Mouse (Mus musculus): Measurements from ENCODE around the gene Dnajb14. TPM values are rescaled to one million over a fixed set of nuclear protein-coding genes. Genes with fewer than 3 reads are reported as not detected.

The Dnajb14 gene
- total and polyA plus RNA-seq, 3 experiments: 2.8 to 7.0 (median 4.4) TPM

GRCm38 (mm10) chr3:137864124-137864987 lies 3.1 kb upstream of the Dnajb14 start, which contains the start of gene H2afz (continued):
- TF ChIP-seq CHD1 (IDR thresholded peaks at IDR 0.05; ENCODE audit: low read depth, low read length) (peak; percentile 78), ZC3H11A (IDR thresholded peaks at IDR 0.05; ENCODE audit: low read depth, low read length) (no peak), SIN3A (IDR thresholded peaks at IDR 0.05; ENCODE audit: low read length) (peak; percentile 78), ZNF384 (IDR thresholded peaks at IDR 0.05; ENCODE audit: low read depth, low read length) (0 out of 2 replicates have a peak, but pooled peaks have one; percentile 2), BHLHE40 (IDR thresholded peaks at IDR 0.05; ENCODE audit: low read depth, low read length) (peak; percentile 99), MXI1 (IDR thresholded peaks at IDR 0.05; ENCODE audit: low read depth, low read length) (peak; percentile 87), CTCF (conservative IDR thresholded peaks at IDR 0.05 in 1 of 2, IDR thresholded peaks at IDR 0.05 in 1 of 2; ENCODE audit: low read depth in 2 of 2, low read length in 2 of 2) (no peak), ETS1 (conservative IDR thresholded peaks at IDR 0.05; ENCODE audit: low read depth, low read length) (no peak; the same call in 1 of the 2 replicates), HCFC1 (IDR thresholded peaks at IDR 0.05; ENCODE audit: low read depth, low read length) (peak; percentile 73), USF1 (IDR thresholded peaks at IDR 0.05; ENCODE audit: low read depth, low read length) (peak; percentile 97), SMC3 (IDR thresholded peaks at IDR 0.05; ENCODE audit: low read depth, low read length) (peak; percentile 9; the same call in 1 of the 2 replicates), MYC (IDR thresholded peaks at IDR 0.05; ENCODE audit: low read depth, low read length) (peak; percentile 0; the same call in 1 of the 2 replicates)

GRCm38 (mm10) chr3:137864988-137865982 lies 2.2 kb upstream of the Dnajb14 start:
- in situ Hi-C loops (cut with MboI; ENCODE audit: low pct_ligation_motif_present, low pct_unique_long_range_greater_than_20kb, low sequenced_read_pairs) (loop anchor here (5.0 to 10.0 kb wide), 3 partner anchors 52 to 280 kb away; partner anchors contain the start of genes Lamtor3, Mttp and Trmt10a), dilution Hi-C loops (cut with MboI; ENCODE audit: extremely low pct_ligation_motif_present, extremely low pct_unique_long_range_greater_than_20kb, low sequenced_read_pairs) (no loop called here)
- peaks cover 10 to 19% of the 10 kb centered on the region in 2 experiments for H3K36me3 ChIP-seq (replicated peaks in 1 of 2; ENCODE audit: control insufficient read depth in 1 of 2, insufficient read depth in 1 of 2, low read length in 1 of 2)
- peak overlapping the region; percentile 66 to 90 (median 84) for H3K4me3 ChIP-seq (replicated peaks in 1 of 3; ENCODE audit: low read depth in 2 of 3, low read length in 2 of 3, poor library complexity in 1 of 3)
- peaks cover 42% of the 10 kb centered on the region for H3K79me2 ChIP-seq (replicated peaks; ENCODE audit: control insufficient read depth, extremely low read depth, insufficient read depth, poor library complexity, severe bottlenecking)
- peaks cover 6% of the 10 kb centered on the region for H3K9me3 ChIP-seq (replicated peaks; ENCODE audit: low read length)
- DNase-seq (ENCODE audit: extremely low read depth): peak; percentile 99
- H3K4me2 ChIP-seq (ENCODE audit: insufficient read depth, low read depth, poor library complexity, severe bottlenecking): peak overlapping the region; percentile 52; the same call in 1 of the 2 replicates
- peak overlapping the region; percentile 98 for H3K9ac ChIP-seq (ENCODE audit: insufficient read depth, low read depth)
- H3K27ac ChIP-seq (ENCODE audit: insufficient read depth, low read depth): peak overlapping the region; percentile 82
- no peaks in the 10 kb centered on the region for H3K27me3 ChIP-seq (replicated peaks)
- peaks cover 5 to 34% of the 10 kb centered on the region in 2 experiments for H3K4me1 ChIP-seq (ENCODE audit: control insufficient read depth in 1 of 2, insufficient read depth in 2 of 2)
- TF ChIP-seq MYC (IDR thresholded peaks at IDR 0.05; ENCODE audit: low read depth, low read length) (peak; percentile 84), EP300 (IDR thresholded peaks at IDR 0.05; ENCODE audit: low read length) (peak; percentile 38; the same call in 1 of the 2 replicates), ZKSCAN1 (IDR thresholded peaks at IDR 0.05; ENCODE audit: borderline replicate concordance, low read depth, low read length) (no peak), SMC3 (IDR thresholded peaks at IDR 0.05; ENCODE audit: low read depth, low read length) (peak; percentile 77), TBP (conservative IDR thresholded peaks at IDR 0.05; ENCODE audit: low read depth, low read length) (peak; percentile 80), RCOR1 (conservative IDR thresholded peaks at IDR 0.05; ENCODE audit: low read depth, low read length) (no peak; the same call in 1 of the 2 replicates), KAT2A (IDR thresholded peaks at IDR 0.05; ENCODE audit: insufficient replicate concordance, low read length) (0 out of 2 replicates have a peak, but pooled peaks have one; percentile 42), ELF1 (IDR thresholded peaks at IDR 0.05; ENCODE audit: low read depth, low read length) (peak; percentile 39; the same call in 1 of the 2 replicates), POLR2AphosphoS2 (IDR thresholded peaks at IDR 0.05; ENCODE audit: low read depth, low read length) (peak; percentile 85), IRF4 (IDR thresholded peaks at IDR 0.05; ENCODE audit: low read depth, low read length) (peak; percentile 81; the same call in 1 of the 2 replicates), CHD1 (IDR thresholded peaks at IDR 0.05; ENCODE audit: low read depth, low read length) (0 out of 2 replicates have a peak, but pooled peaks have one; percentile 48), POLR2A (IDR thresholded peaks at IDR 0.05; ENCODE audit: low read depth, low read length) (peak; percentile 65), MXI1 (IDR thresholded peaks at IDR 0.05; ENCODE audit: low read depth, low read length) (peak; percentile 87), RAD21 (IDR thresholded peaks at IDR 0.05; ENCODE audit: low read depth, low read length) (peak; percentile 76), USF2 (conservative IDR thresholded peaks at IDR 0.05; ENCODE audit: low read depth, low read length) (no peak), ETS1 (conservative IDR thresholded peaks at IDR 0.05; ENCODE audit: low read depth, low read length) (peak; percentile 58; the same call in 1 of the 2 replicates), HCFC1 (IDR thresholded peaks at IDR 0.05; ENCODE audit: low read depth, low read length) (peak; percentile 73), GABPA (IDR thresholded peaks at IDR 0.05; ENCODE audit: insufficient replicate concordance, low read depth, low read length) (no peak; the same call in 1 of the 2 replicates), NELFE (IDR thresholded peaks at IDR 0.05; ENCODE audit: low read depth, low read length) (peak; percentile 73), CTCF (conservative IDR thresholded peaks at IDR 0.05 in 1 of 2, IDR thresholded peaks at IDR 0.05 in 1 of 2; ENCODE audit: low read depth in 2 of 2, low read length in 2 of 2) (peak; percentile 61 to 93; a peak in 3 of 4 replicates), ZC3H11A (IDR thresholded peaks at IDR 0.05; ENCODE audit: low read depth, low read length) (peak; percentile 5; the same call in 1 of the 2 replicates), JUN (IDR thresholded peaks at IDR 0.05; ENCODE audit: insufficient read depth, low read depth, low read length) (0 out of 2 replicates have a peak, but pooled peaks have one; percentile 12), PAX5 (IDR thresholded peaks at IDR 0.05; ENCODE audit: low read length) (no peak), NRF1 (IDR thresholded peaks at IDR 0.05; ENCODE audit: low read depth, low read length) (peak; percentile 59; the same call in 1 of the 2 replicates), ZNF384 (IDR thresholded peaks at IDR 0.05; ENCODE audit: low read depth, low read length) (peak; percentile 98)

Data from CH12.LX (cell line).